Mouse (Mus musculus) left cerebral cortex, postnatal 4 days (tissue): ENCODE measurements around the gene Cmip. TPM values are rescaled to one million over a fixed set of nuclear protein-coding genes. Genes with fewer than 3 reads are reported as not detected.
"Not testable (repeated sequence)": the region's sequence is repeated elsewhere in the genome, so short reads cannot be mapped to it uniquely, and the experiment has no call there.

Source experiments
- DNase-seq: peaks from one replicate; pipeline ENCODE4 v3.0.0-alpha.2; 2022
- intact Hi-C: fragments of 180-260 bp; cut with DNase I; formaldehyde crosslinking; loops from one replicate; pipeline ENCODE4 v1.15.1; 2025
- total RNA-seq, 2 experiments: library from RNA; stranded (reverse); gene quantifications; 2 replicates each; pipeline ENCODE4 v1.2.3; 2021

The Cmip gene
- total RNA-seq, 2 experiments from 2014 or later: 351 to 377 TPM

GRCm38 (mm10) chr8:117403705-117404476 lies 147.0 kb downstream of the Cmip start:
- peak; percentile 33 for DNase-seq
- intact Hi-C loops: no loop called here

- DNase-seq: no peak
- intact Hi-C loops: no loop called here
Measured at GRCm38 (mm10) chr8:117406081-117406480, 149.2 kb downstream of the Cmip start.

- intact Hi-C loops: no loop called here
- no peak for DNase-seq
Measured at GRCm38 (mm10) chr8:117408634-117409033, 151.8 kb downstream of the Cmip start.

GRCm38 (mm10) chr8:117409056-117409455 lies 152.2 kb downstream of the Cmip start:
- DNase-seq: no peak
- intact Hi-C loops: no loop called here

GRCm38 (mm10) chr8:117410391-117410790 lies 153.5 kb downstream of the Cmip start:
- peak; percentile 28 for DNase-seq
- intact Hi-C loops: no loop called here

GRCm38 (mm10) chr8:117410901-117411300 lies 154.0 kb downstream of the Cmip start:
- intact Hi-C loops: no loop called here
- DNase-seq: no peak

GRCm38 (mm10) chr8:117412232-117412631 lies 155.4 kb downstream of the Cmip start:
- DNase-seq: no peak
- intact Hi-C loops: no loop called here

GRCm38 (mm10) chr8:117417830-117418229 lies 161.0 kb downstream of the Cmip start:
- DNase-seq: no peak
- intact Hi-C loops: no loop called here

GRCm38 (mm10) chr8:117420841-117421534 lies 164.1 kb downstream of the Cmip start:
- intact Hi-C loops: no loop called here
- DNase-seq: no peak

GRCm38 (mm10) chr8:117421838-117422237 lies 165.0 kb downstream of the Cmip start:
- DNase-seq: no peak
- intact Hi-C loops: no loop called here

- intact Hi-C loops: no loop called here
- peak; percentile 30 for DNase-seq
Measured at GRCm38 (mm10) chr8:117422343-117422742, 165.5 kb downstream of the Cmip start.

GRCm38 (mm10) chr8:117423029-117423428 lies 166.2 kb downstream of the Cmip start:
- DNase-seq: peak; percentile 95
- intact Hi-C loops: no loop called here

- intact Hi-C loops, DNase-seq: not testable (repeated sequence)
Measured at GRCm38 (mm10) chr8:117427816-117428215, 171.0 kb downstream of the Cmip start.

- intact Hi-C loops: no loop called here
- no peak for DNase-seq
Measured at GRCm38 (mm10) chr8:117428524-117429162, 171.8 kb downstream of the Cmip start.

GRCm38 (mm10) chr8:117430624-117431023 lies 173.8 kb downstream of the Cmip start:
- intact Hi-C loops: no loop called here
- no peak for DNase-seq

- DNase-seq: no peak
- intact Hi-C loops: no loop called here
Measured at GRCm38 (mm10) chr8:117431554-117431953, 174.7 kb downstream of the Cmip start.

GRCm38 (mm10) chr8:117432111-117432510 lies 175.2 kb downstream of the Cmip start:
- intact Hi-C loops: no loop called here
- DNase-seq: no peak

- intact Hi-C loops: no loop called here
- no peak for DNase-seq
Measured at GRCm38 (mm10) chr8:117433968-117434367, 177.1 kb downstream of the Cmip start.

- intact Hi-C loops: no loop called here
- DNase-seq: no peak
Measured at GRCm38 (mm10) chr8:117436786-117437185, 179.9 kb downstream of the Cmip start.

GRCm38 (mm10) chr8:117437616-117438015 lies 180.8 kb downstream of the Cmip start:
- intact Hi-C loops: no loop called here
- peak; percentile 44 for DNase-seq

- no peak for DNase-seq
- intact Hi-C loops: no loop called here
Measured at GRCm38 (mm10) chr8:117440317-117440716, 183.5 kb downstream of the Cmip start.

- intact Hi-C loops: no loop called here
- DNase-seq: no peak
Measured at GRCm38 (mm10) chr8:117440759-117441158, 183.9 kb downstream of the Cmip start.
